8 mouse cellular contexts compared by ENCODE assay signal in the genomic region with DNA sequence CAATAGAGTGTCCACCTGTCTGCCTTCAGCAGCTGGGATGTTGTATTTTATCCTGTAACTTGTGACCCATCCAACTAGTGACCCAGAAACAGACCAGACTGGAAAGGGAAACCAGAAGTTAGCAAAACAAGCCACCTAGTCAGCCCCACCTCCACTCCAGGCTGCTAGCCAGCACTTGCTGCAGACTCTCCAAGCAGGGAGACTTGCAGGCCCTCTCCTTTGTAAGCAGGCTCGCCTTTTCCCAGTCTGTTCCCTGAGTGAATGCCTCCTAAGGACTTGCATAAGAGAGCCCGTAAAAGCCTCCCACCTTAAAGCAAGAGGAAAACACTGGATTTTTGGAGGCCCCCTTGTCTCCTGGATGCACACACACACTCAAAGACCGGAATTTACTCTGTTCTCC. TPM values are rescaled to one million over a fixed set of nuclear protein-coding genes. Genes with fewer than 3 reads are reported as not detected.
DNase-seq lines count a peak whose midpoint lies in the region; ATAC-seq and TF ChIP-seq lines count a peak whose summit lies in the region.
"Had no signal": no experiment of that assay in that cellular context is flagged by ENCODE, and none has a peak within 500 bp of the region (broad histone marks: within the 10 kb centered on the region; RNA-seq: fewer than 3 reads in every experiment).

No protein-coding gene starts in this region.

- ATAC-seq in intestine, postnatal 0 days, result no peak; the same call in 1 of the 2 replicates
- ATAC-seq in lung, embryonic 15.5 days (ENCODE audit: borderline replicate concordance, extremely low read depth, low FRiP score, low TSS enrichment), result no peak

- H3K9me3 ChIP-seq in intestine, postnatal 0 days (ENCODE audit: control insufficient read depth), result no peaks in the 10 kb centered on the region
- H3K9me3 ChIP-seq in lung, embryonic 15.5 days, result no peaks in the 10 kb centered on the region

- no peak for TF ChIP-seq CTCF in intestine, postnatal 0 days (IDR thresholded peaks at IDR 0.05; ENCODE audit: low read depth)

- H3K4me3 ChIP-seq in intestine, postnatal 0 days (ENCODE audit: low read depth, low read length), result no peak overlapping the region
- no peak overlapping the region for H3K4me3 ChIP-seq in lung, embryonic 15.5 days

- peaks cover 30% of the 10 kb centered on the region; the same call in 1 of the 2 replicates for H3K4me1 ChIP-seq in intestine, postnatal 0 days (replicated peaks; ENCODE audit: control insufficient read depth, insufficient read depth, low read length)
- peaks cover 37% of the 10 kb centered on the region for H3K4me1 ChIP-seq in lung, embryonic 15.5 days

- WGBS in intestine, postnatal 0 days, result 27% methylated on average over 3 of the region's 3 CpGs
- 36% methylated on average over 3 of the region's 3 CpGs for WGBS in lung, embryonic 15.5 days

- H3K4me2 ChIP-seq in intestine, postnatal 0 days (replicated peaks; ENCODE audit: low read depth), result no peak overlapping the region
- no peak overlapping the region for H3K4me2 ChIP-seq in lung, embryonic 15.5 days

- peak; percentile 67 for DNase-seq in right cerebral cortex, adult 18-20 months
- DNase-seq in right cerebral cortex, postnatal 4 days, result no peak
- peak; percentile 67 for DNase-seq in gastrocnemius, postnatal 25 days
- DNase-seq in thymus, postnatal 14 days, result no peak
- DNase-seq in thymus, postnatal 0 days (ENCODE audit: low spot score), result no peak

- H3K27ac ChIP-seq in intestine, postnatal 0 days (ENCODE audit: low read depth, low read length), result peak overlapping the region; percentile 9; the same call in 1 of the 2 replicates
- peak overlapping the region; percentile 63 for H3K27ac ChIP-seq in lung, embryonic 15.5 days
- H3K27ac ChIP-seq: liver, embryonic 14.5 days had no signal

- no peak overlapping the region for H3K9ac ChIP-seq in intestine, postnatal 0 days (ENCODE audit: low read depth, low read length)
- H3K9ac ChIP-seq in lung, embryonic 15.5 days, result no peak overlapping the region
- H3K9ac ChIP-seq: liver, embryonic 14.5 days had no signal

- no peaks in the 10 kb centered on the region for H3K27me3 ChIP-seq in intestine, postnatal 0 days (replicated peaks; ENCODE audit: control insufficient read depth, insufficient read depth, low read length)
- no peaks in the 10 kb centered on the region for H3K27me3 ChIP-seq in lung, embryonic 15.5 days

- no peaks in the 10 kb centered on the region for H3K36me3 ChIP-seq in intestine, postnatal 0 days (ENCODE audit: control insufficient read depth, insufficient read depth)
- no peaks in the 10 kb centered on the region for H3K36me3 ChIP-seq in lung, embryonic 15.5 days

RNA-seq across cellular contexts. Expression of gene Atp2a2, which starts 27.3 kb away (rescaled TPM):
- 100 to 1,000 TPM; 101 to 561 TPM for total RNA-seq in gastrocnemius, postnatal 25 days (2021)
- polyA plus RNA-seq in intestine, postnatal 0 days (2015; fragmentation: Nextera tagmentation; extraction: Ambion mirVana), result 26.1 and 27.3 TPM in 2 replicates
- polyA plus RNA-seq in lung, embryonic 15.5 days (2015; fragmentation: Nextera tagmentation; extraction: Ambion mirVana), result 31.3 and 37.3 TPM in 2 replicates
- 20.2 and 22.6 TPM in 2 replicates for polyA plus RNA-seq in thymus, postnatal 0 days (2015; fragmentation: Nextera tagmentation; extraction: Ambion mirVana)

Comparison
In these comparisons a context has a peak if more than half of its experiments do, and no peak if none do; other contexts are left out.
1. DNase-seq: peak in right cerebral cortex, adult 18-20 months (single experiment) and gastrocnemius, postnatal 25 days (single experiment); none in right cerebral cortex, postnatal 4 days (single experiment), thymus, postnatal 14 days (single experiment) and thymus, postnatal 0 days (single experiment).